Mouse (Mus musculus) frontal cortex, postnatal 14 days (tissue): Measurements from ENCODE around the gene Loxl3.
A peak's percentile ranks its signal among the peaks of the same experiment; 100 is the strongest.

Experiments used
- DNase-seq, 2 experiments: peaks; one replicate each; pipeline ENCODE4 v3.0.0; 2022; ENCODE audit warnings: low spot score in 2 of 2

The Loxl3 gene

GRCm38 (mm10) chr6:83017190-83017589 lies 16.8 kb upstream of the Loxl3 start:
- no peak for DNase-seq

DNA sequence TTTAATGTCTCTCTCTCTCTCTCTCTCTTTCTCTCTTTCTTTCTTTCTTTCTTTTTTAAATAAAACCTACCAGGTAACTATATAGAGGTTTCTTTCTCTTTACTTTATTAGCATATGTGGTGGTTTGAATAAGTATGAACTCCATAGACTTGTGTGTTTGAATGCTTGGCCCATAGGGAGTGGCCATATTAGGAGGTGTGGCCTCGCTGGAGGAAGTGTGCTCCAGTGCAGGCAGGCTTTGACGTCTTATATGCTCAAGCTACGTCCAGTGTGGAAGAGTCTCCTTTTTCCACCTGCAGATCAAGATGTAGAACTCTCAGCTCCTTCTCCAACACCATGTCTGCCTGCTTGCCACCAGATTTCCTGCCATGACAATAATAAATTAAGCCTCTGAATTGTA lies 14.9 kb upstream of the Loxl3 start:
- no peak for DNase-seq

DNA sequence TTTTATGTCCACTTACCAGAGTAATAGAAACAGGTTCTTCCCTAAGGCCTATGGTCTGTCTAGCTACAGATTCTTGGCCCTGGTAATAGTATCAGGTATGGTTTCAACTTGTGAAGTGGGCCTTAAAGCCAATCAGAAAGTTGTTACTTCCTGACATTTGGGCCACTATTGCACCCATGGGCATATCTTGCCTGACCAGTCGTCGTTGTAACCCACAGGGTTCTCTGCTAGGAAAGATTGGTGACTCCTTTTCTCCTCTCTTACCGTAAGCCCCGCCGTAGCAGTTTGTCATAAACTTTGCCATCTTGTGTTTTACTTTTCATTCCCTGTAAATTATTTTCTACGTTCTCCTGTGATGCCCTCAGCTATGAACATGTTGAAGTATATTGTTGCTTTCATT lies 13.9 kb upstream of the Loxl3 start:
- no peak for DNase-seq

DNA sequence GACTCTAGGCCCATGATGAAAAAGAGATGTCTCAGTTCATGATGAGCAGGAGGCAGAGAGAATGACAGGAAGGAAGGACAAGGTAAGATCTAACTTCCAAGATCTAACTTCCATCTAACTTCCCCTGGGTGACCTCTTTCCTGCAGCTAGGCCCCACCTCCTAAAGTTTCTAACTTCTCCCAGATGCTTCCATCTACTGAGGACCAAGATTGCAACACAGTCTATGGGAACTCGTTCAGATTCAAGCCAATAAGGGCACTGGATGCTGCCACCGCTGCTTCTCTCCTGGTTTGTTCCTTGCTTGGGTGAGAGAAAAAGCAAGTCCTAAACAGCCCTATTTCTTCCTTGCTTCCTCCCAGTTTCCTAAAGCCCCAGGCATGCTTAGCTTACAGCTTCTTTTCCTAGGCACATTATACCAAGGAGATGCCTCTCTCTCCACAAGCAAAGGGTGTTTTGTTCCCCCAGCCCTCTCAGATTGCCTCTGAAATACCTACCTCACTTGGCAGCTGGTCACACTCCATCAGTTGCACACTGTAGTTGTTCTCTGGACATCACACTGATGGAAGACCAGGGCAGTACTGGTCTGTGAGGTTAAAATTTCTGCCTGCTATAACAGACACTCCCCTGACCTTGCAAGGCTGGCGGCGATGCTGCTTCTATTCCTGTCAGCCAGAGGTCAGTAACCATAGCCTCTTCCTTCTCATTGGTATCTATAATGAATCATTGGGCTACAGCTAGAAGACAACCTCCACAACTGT lies 13.0 kb upstream of the Loxl3 start:
- DNase-seq = no peak

- DNase-seq = no peak
These were observed 11.0 kb upstream of the Loxl3 start for GRCm38 (mm10) chr6:83023008-83023407.

GRCm38 (mm10) chr6:83023786-83024185 lies 10.2 kb upstream of the Loxl3 start:
- DNase-seq = no peak

- DNase-seq = no peak
These were observed 9.6 kb upstream of the Loxl3 start for GRCm38 (mm10) chr6:83024421-83024820.

- DNase-seq = no peak
These were observed 8.8 kb upstream of the Loxl3 start for GRCm38 (mm10) chr6:83025221-83025620.

DNA sequence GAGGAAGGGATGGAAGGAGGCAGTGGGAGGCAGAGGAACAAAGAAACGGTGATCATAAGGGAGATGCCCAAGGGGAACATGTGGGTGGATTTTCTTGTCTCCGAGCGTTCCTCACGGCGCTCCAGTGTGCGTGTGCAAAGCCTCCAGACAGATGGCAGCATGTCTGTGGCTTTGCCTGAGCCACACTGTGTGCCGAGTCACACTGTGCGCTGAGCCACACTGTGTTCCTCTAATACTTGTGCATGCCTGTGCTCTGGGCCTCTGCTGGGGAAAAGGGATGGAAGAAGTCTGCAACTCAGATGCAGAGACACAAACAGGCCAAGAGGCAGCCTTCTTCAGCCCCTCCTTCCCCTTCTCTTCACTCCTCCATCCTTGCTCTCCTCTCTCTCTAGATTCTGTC lies 6.7 kb upstream of the Loxl3 start:
- DNase-seq = no peak

DNA sequence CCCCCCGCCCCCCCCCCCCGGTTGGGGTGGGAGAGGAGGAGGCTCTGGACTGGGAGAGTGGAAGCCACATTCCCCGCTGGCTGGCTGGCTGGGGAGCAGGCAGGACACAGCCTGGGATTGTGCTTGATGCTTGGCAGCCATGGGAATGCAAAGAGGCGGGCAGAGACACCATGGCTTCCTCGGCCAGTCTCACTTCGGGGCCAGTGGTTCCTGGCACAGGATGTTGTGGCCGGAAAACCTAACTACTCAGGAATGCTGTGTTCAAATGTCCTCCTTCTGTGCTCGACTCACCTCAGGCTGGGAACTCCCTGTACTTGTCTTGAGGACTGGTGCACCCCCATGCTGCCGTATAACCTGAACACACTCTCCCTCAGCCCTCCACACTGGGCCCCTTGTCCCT lies 6.3 kb upstream of the Loxl3 start:
- no peak for DNase-seq

DNA sequence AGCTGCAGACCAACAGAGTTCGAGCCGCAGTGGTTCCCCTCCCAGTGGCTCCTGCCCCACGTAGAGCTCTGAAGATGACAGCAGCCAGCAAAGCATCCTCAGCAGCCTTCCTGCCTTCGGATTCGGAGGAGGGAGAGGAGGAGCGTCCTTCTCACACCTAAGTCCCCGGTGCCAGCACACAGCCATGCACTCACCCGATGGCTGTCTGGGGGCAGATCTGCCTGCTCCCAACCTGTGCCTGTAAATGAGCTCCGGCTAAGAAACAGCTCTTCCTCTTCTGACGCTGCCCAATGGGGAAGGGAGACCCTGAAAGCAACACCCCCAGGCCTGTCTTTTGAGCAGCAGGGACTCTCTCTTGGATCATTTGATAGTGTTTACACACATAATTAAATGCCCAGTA lies 4.2 kb upstream of the Loxl3 start:
- DNase-seq = no peak

DNA sequence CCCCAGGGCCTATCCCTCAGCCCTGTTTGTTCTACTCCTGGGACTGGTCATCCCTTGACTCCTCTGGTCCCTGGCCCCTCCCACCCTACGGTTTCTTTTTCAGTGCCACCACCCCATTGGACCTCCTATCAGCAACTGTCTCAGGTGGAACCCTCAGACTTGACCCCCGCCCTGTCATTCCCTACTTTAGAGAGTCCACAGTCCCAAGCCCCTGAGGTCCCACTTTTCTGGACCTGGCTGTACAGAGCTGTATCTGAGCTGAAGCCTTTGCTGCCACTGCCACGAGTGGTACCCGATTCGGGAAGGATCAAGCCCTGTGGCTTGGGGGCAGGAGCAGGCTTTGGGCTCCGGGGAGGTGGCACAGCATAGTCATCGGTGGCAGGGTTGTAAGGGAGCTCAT lies 2.9 kb upstream of the Loxl3 start:
- DNase-seq = no peak

- no peak for DNase-seq
These were observed 1.9 kb upstream of the Loxl3 start for GRCm38 (mm10) chr6:83031921-83032590.

GRCm38 (mm10) chr6:83032769-83033191 lies 1.2 kb upstream of the Loxl3 start:
- no peak for DNase-seq

- no peak for DNase-seq
These were observed 586 bp downstream of the Loxl3 start for GRCm38 (mm10) chr6:83034463-83035055.

GRCm38 (mm10) chr6:83037188-83037587 lies 3.2 kb downstream of the Loxl3 start:
- no peak for DNase-seq

GRCm38 (mm10) chr6:83038496-83039012 lies 4.6 kb downstream of the Loxl3 start:
- peak; percentile 76 to 77 for DNase-seq

DNA sequence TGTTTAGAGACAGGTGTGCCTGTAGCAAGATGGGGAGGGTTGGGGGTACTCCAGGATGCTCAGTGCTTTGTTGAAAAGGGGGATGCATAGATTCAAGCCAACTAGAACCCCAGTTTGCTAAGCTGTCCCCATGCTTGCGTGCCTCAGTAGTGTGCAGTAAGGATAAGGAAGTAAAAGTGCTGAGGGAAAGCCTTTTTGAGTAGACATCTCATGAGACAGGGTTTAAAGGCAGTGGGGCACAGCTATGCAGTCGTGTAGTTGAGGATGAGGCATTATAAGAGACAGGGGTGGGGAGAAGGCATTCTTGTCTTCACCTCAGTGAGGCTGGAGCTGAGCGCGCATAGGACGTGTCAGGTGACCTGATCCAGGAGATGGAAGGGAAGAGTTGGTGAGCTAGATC lies 6.6 kb downstream of the Loxl3 start:
- DNase-seq = no peak

DNA sequence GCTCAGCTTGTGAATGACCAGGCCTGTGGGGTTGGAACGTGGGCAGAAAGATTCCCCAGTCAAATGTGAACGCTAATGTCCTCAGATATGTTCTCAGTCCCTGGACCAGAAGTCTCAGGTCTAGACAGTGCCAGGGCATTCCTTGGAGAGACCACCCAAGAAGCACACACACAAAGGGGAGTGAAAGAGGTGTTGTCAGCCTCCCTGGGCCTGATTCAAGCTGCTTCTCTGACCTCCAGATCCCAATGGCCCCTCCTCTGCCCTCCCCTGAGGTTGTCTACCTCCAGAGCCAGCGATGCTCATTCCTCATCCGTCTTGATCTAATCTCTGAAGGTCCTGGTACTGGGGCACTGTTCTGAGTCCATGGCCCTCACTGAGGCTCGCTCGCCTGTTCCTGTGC lies 9.6 kb downstream of the Loxl3 start:
- DNase-seq = no peak

DNA sequence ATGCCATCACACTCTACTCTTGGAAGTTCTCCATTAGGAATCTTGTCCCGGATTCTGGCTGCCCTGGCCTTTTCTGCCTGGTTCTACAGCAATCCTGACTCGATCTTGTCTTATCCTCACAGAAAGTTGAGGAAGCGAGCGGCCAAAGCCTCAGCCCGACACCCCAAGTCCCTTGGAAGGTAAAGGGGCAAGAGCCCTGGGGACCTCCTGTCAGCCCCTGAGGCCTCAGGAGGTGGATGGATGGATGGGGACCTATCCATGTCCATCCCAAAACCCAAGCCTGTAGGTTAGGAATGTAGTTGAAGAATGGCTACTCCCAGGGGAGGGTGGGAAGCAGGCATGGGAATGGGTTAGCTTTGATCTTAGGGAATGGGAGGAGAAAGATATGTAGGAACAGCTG lies 10.0 kb downstream of the Loxl3 start:
- no peak for DNase-seq

- no peak for DNase-seq
These were observed 10.8 kb downstream of the Loxl3 start for GRCm38 (mm10) chr6:83044742-83045141.

- no peak for DNase-seq
These were observed 15.4 kb downstream of the Loxl3 start for GRCm38 (mm10) chr6:83049367-83049766.
